Mouse (Mus musculus) heart, embryonic 11.5 days (tissue): ENCODE data around the gene Olfr1249. TPM values are rescaled to one million over a fixed set of nuclear protein-coding genes. Genes with fewer than 3 reads are reported as not detected.
"Not testable (repeated sequence)": the region's sequence is repeated elsewhere in the genome, so short reads cannot be mapped to it uniquely, and the experiment has no call there.

ENCODE experiments used
- ATAC-seq: fragments of 200-750 bp; cut with Nextera tagmentation; replicated peaks from 2 replicates; pipeline ENCODE4 v1.8.0; 2017; ENCODE audit warnings: moderate library complexity; ENCODE audit not compliant: insufficient number of reproducible peaks, low FRiP score, low TSS enrichment
- H3K27ac ChIP-seq: fragments of 300-500 bp; sonication (generic); 2 replicates; pipeline ENCODE4 v1.5.1; 2014; ENCODE audit warnings: mild to moderate bottlenecking, low read depth, low read length
- H3K27me3 ChIP-seq: fragments of 300-500 bp; sonication (generic); 2 replicates; pipeline ENCODE4 v1.6.1; 2014; ENCODE audit warnings: mild to moderate bottlenecking, low read length, mixed read lengths; ENCODE audit not compliant: control insufficient read depth, insufficient read depth
- H3K36me3 ChIP-seq: fragments of 300-500 bp; sonication (generic); 2 replicates; pipeline ENCODE4 v1.6.1; 2014; ENCODE audit warnings: mild to moderate bottlenecking, low read length, moderate library complexity, mixed read lengths; ENCODE audit not compliant: control insufficient read depth, insufficient read depth
- H3K4me1 ChIP-seq: fragments of 300-500 bp; sonication (generic); 2 replicates; pipeline ENCODE4 v1.6.1; 2014; ENCODE audit warnings: low read length; ENCODE audit not compliant: control insufficient read depth, insufficient read depth
- H3K4me2 ChIP-seq: fragments of 300-500 bp; sonication (generic); 2 replicates; pipeline ENCODE4 v1.6.1; 2014; ENCODE audit warnings: mild to moderate bottlenecking, moderate library complexity
- H3K4me3 ChIP-seq: fragments of 300-500 bp; sonication (generic); 2 replicates; pipeline ENCODE4 v1.5.1; 2014; ENCODE audit warnings: low read depth, low read length
- H3K9ac ChIP-seq: fragments of 300-500 bp; sonication (generic); 2 replicates; pipeline ENCODE4 v1.6.1; 2014; ENCODE audit warnings: mild to moderate bottlenecking, low read depth, low read length, moderate library complexity
- H3K9me3 ChIP-seq: fragments of 300-500 bp; sonication (generic); replicated peaks from 2 replicates; pipeline ENCODE4 v1.6.1; 2016; ENCODE audit warnings: low read length; ENCODE audit not compliant: control insufficient read depth
- WGBS: fragments of 180-500 bp; shearing (Covaris S2); extraction: QIAGEN DNeasy Blood & Tissue Kit; methylation state at CpG from one replicate; pipeline ENCODE4 v1.1.7; 2014; ENCODE audit not compliant: insufficient replicate concordance; 5-methylcytosine and 5-hydroxymethylcytosine counted together
- polyA plus RNA-seq: library from polyadenylated mRNA; unstranded; fragments of >200 nt; fragmentation: Nextera tagmentation; extraction: Ambion mirVana; gene quantifications from 2 replicates; pipeline ENCODE4 v1.2.1, GENCODE M21; 2014

Olfr1249 gene
- polyA plus RNA-seq = not detected in 2 replicates

DNA sequence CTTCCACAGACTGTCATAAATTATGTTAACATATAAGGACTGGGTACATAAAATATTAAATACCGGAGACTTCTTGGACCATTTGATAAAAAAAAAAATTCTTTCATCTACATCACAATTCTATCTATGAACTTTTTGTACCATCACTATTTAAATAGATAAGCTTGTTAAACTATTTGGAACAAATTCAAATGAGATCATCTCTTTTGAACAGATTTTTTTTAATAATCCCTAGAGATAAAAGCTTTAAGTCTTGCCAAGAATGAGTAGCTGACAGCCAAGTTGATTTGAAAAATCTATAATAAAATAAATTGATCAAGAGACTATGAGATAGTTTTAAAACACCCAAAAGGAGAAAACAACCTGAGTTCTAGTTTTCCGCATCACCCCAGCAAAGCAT lies at the start of gene Olfr1249:
Gene Olfr1249, minus strand, starts transcription at position 101 of the 400 bp plus-strand sequence.
- no peaks in the 10 kb centered on the region for H3K9me3 ChIP-seq
- H3K4me3 ChIP-seq = no peak within 1 kb of the TSS
- no peaks in the 10 kb centered on the region for H3K36me3 ChIP-seq
- H3K9ac ChIP-seq = no peak within 1 kb of the TSS
- no peak within 1 kb of the TSS for H3K4me2 ChIP-seq
- no peaks in the 10 kb centered on the region for H3K27me3 ChIP-seq
- WGBS = 89% methylated on average over 2 of the region's 2 CpGs
- ATAC-seq = no peak
- H3K27ac ChIP-seq = no peak within 1 kb of the TSS
- no peaks in the 10 kb centered on the region for H3K4me1 ChIP-seq

GRCm38 (mm10) chr2:89671836-89672235 lies 37.1 kb upstream of the Olfr1249 start, which contains the start of gene Olfr1251:
TSS of gene Olfr1251 (minus strand) at chr2:89671936.
- no peak within 1 kb of the TSS for H3K27ac ChIP-seq
- H3K4me2 ChIP-seq = no peak within 1 kb of the TSS
- ATAC-seq = no peak
- H3K9me3 ChIP-seq = no peaks in the 10 kb centered on the region
- no peak within 1 kb of the TSS for H3K4me3 ChIP-seq
- no peaks in the 10 kb centered on the region for H3K27me3 ChIP-seq
- no peaks in the 10 kb centered on the region for H3K4me1 ChIP-seq
- no peaks in the 10 kb centered on the region for H3K36me3 ChIP-seq
- no peak within 1 kb of the TSS for H3K9ac ChIP-seq

DNA sequence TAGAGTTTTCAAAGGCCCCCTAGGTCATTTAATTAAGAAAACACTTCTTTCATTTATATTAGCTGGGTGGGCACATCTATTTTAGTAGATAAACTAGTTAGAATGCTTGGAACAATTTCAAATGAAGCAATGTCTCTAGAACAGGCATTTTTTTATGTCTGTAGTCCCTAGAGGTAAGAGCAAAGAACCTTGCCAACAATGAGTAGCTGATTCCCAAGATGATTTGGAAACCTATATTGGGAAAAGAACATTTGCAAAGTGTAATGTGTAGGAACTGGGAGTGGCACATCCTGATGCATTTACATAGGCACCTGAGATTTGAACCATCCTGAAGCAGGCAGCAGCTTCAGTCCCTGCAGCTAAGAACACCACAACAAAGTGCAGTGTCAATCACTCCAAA lies 26.6 kb upstream of the Olfr1249 start, which contains the start of gene Olfr1250:
Gene Olfr1250, minus strand, starts transcription at position 101 of the 400 bp plus-strand sequence.
- H3K9me3 ChIP-seq = no peaks in the 10 kb centered on the region
- H3K36me3 ChIP-seq = no peaks in the 10 kb centered on the region
- no peak within 1 kb of the TSS for H3K27ac ChIP-seq
- no peaks in the 10 kb centered on the region for H3K27me3 ChIP-seq
- no peak within 1 kb of the TSS for H3K9ac ChIP-seq
- no peak within 1 kb of the TSS for H3K4me2 ChIP-seq
- ATAC-seq = no peak
- no peaks in the 10 kb centered on the region for H3K4me1 ChIP-seq
- H3K4me3 ChIP-seq = no peak within 1 kb of the TSS

GRCm38 (mm10) chr2:89618145-89618544 lies 16.6 kb downstream of the Olfr1249 start, which contains the start of gene Olfr1248:
TSS of gene Olfr1248 (minus strand) at chr2:89618245.
- not testable (repeated sequence) for H3K4me3 ChIP-seq, H3K9ac ChIP-seq, H3K9me3 ChIP-seq, ATAC-seq, H3K27me3 ChIP-seq, H3K36me3 ChIP-seq, H3K27ac ChIP-seq, H3K4me2 ChIP-seq, H3K4me1 ChIP-seq
- 86% methylated on average over 1 of the region's 1 CpGs for WGBS

DNA sequence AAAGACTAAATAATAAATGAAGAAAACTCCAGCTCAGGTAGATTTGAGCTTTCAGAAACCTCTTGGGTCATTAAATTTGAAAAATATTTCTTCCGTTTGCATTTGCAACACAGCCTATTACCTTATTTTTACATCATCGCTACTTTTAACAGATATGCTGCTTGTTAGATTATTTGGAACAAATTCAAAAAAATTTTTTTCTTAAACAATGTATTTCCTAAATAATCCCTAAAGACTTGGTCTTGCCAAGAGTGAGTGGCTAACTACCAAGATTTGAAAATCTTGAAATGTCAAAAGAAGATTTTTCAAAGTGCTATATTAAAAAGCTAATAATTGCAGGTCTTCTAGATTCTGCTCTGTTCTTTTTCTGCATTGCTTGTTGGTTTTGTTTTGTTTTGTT lies 20.8 kb downstream of the Olfr1249 start, which contains the start of gene Olfr1247:
Gene Olfr1247, minus strand, starts transcription at position 101 of the 400 bp plus-strand sequence.
- ATAC-seq = no peak
- Histone ChIP-seq H3K4me2 (no peak within 1 kb of the TSS), H3K27ac (no peak within 1 kb of the TSS), H3K9ac (no peak within 1 kb of the TSS), H3K36me3 (no peaks in the 10 kb centered on the region), H3K27me3 (no peaks in the 10 kb centered on the region), H3K9me3 (no peaks in the 10 kb centered on the region), H3K4me3 (no peak within 1 kb of the TSS), H3K4me1 (no peaks in the 10 kb centered on the region)
- WGBS = 86% methylated on average over 2 of the region's 2 CpGs

GRCm38 (mm10) chr2:89593057-89593456 lies 41.7 kb downstream of the Olfr1249 start, which contains the start of gene Olfr1246:
TSS of gene Olfr1246 (minus strand) at chr2:89593157.
- no peak within 1 kb of the TSS for H3K4me3 ChIP-seq
- no peaks in the 10 kb centered on the region for H3K27me3 ChIP-seq
- 66% methylated on average over 2 of the region's 2 CpGs for WGBS
- no peak within 1 kb of the TSS for H3K27ac ChIP-seq
- H3K36me3 ChIP-seq = no peaks in the 10 kb centered on the region
- H3K9me3 ChIP-seq = no peaks in the 10 kb centered on the region
- ATAC-seq = no peak
- H3K4me2 ChIP-seq = no peak within 1 kb of the TSS
- no peak within 1 kb of the TSS for H3K9ac ChIP-seq
- no peaks in the 10 kb centered on the region for H3K4me1 ChIP-seq

Other genes with a start within 250 kb of the Olfr1249 start
- not detected in 2 replicates for gene Olfr1238, start 225.3 kb downstream of the Olfr1249 start, polyA plus RNA-seq
- not detected in 2 replicates for gene Olfr1239, start 214.6 kb downstream of the Olfr1249 start, polyA plus RNA-seq
- gene Olfr1240, start 192.0 kb downstream of the Olfr1249 start, polyA plus RNA-seq = not detected in 2 replicates
- gene Olfr1241, start 147.9 kb downstream of the Olfr1249 start, polyA plus RNA-seq = not detected in 2 replicates
- gene Olfr1242, start 136.6 kb downstream of the Olfr1249 start, polyA plus RNA-seq = not detected in 2 replicates
- gene Olfr1243, start 103.5 kb downstream of the Olfr1249 start, polyA plus RNA-seq = not detected in 2 replicates
- gene Olfr1245, start 56.5 kb downstream of the Olfr1249 start, polyA plus RNA-seq = not detected in 2 replicates
- gene Olfr1246, start 41.8 kb downstream of the Olfr1249 start, polyA plus RNA-seq = not detected in 2 replicates
- gene Olfr1247, start 20.9 kb downstream of the Olfr1249 start, polyA plus RNA-seq = not detected in 2 replicates
- gene Olfr1248, start 16.7 kb downstream of the Olfr1249 start, polyA plus RNA-seq = not detected in 2 replicates
- gene Olfr1250, start 26.5 kb upstream of the Olfr1249 start, polyA plus RNA-seq = not detected in 2 replicates
- not detected in 2 replicates for gene Olfr1251, start 37.0 kb upstream of the Olfr1249 start, polyA plus RNA-seq
- not detected in 2 replicates for gene Olfr1252, start 90.0 kb upstream of the Olfr1249 start, polyA plus RNA-seq
- gene Olfr1253, start 122.1 kb upstream of the Olfr1249 start, polyA plus RNA-seq = not detected in 2 replicates
- not detected in 2 replicates for gene Olfr1254, start 158.6 kb upstream of the Olfr1249 start, polyA plus RNA-seq
- gene Olfr1255, start 177.1 kb upstream of the Olfr1249 start, polyA plus RNA-seq = not detected in 2 replicates
- not detected in 2 replicates for gene Olfr1256, start 206.6 kb upstream of the Olfr1249 start, polyA plus RNA-seq
- not detected in 2 replicates for gene Olfr48, start 213.2 kb upstream of the Olfr1249 start, polyA plus RNA-seq
- not detected in 2 replicates for gene Olfr1257, start 243.5 kb upstream of the Olfr1249 start, polyA plus RNA-seq